Mouse (Mus musculus) c-Kit-positive CD71-negative TER-119-negative erythroid progenitor cells, embryonic 14.5 days (primary cell): ENCODE measurements at regions not wholly inside any gene's neighbourhood (a gene's known extent, or its start where the extent isn't known, plus 50 kb on each side); places are given as distances from the start of the nearest gene placed in this dataset.

Experiments used
- DNase-seq: peaks from one replicate; pipeline ENCODE4 v3.0.0-alpha.2; 2013; ENCODE audit warnings: low read depth

DNA sequence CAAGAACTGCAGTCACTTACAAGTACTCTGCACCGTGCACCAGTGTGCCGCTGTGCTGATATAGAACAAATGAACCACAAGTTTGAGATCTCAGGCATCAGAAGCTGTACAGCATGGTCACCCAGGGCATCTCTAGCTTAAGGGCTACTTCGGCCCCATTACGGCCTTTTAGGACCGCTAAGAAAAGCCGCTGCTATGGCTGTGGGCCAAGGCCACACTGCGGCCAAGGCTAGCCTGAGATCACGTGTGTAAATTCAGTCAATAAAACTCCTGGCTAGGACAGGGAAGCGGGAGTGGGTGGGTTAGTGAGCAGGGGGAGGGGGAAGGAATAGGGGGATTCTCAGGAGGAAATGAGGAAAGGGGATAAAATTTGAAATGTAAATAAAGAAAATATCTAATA is 50.9 kb upstream of the Atp12a start:
- no peak for DNase-seq

DNA sequence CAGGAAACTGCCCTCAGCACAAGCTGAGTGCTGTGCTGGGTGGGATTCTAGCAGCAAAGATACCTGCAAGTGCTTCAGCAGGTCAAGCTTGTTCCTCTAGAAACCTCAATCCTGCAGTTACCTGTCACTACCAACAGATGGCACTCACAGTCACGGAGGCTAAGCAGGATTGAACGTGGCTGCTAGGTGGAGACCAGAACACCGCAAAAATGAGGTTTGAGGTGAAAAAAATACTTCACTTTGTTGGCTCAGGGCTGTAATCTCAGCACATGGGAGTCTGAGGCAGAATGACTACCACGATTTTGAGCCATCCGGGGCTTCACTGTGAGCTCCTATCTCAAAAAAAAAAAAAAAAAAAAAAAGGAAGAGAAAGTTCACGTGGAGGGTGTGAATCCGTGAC is 50.4 kb upstream of the Atp12a start:
- DNase-seq: peak; percentile 33
